Mouse (Mus musculus): ENCODE measurements around the gene Zfp628. TPM values are rescaled to one million over a fixed set of nuclear protein-coding genes. Genes with fewer than 3 reads are reported as not detected.

Gene Zfp628
- polyA plus RNA-seq, 1 experiment = 8.0 TPM

- peaks cover 19% of the 10 kb centered on the region for H3K79me2 ChIP-seq (ENCODE audit: control insufficient read depth, insufficient read depth)
- TF ChIP-seq TCF3 (IDR thresholded peaks at IDR 0.05; ENCODE audit: insufficient read length, low read depth) = no peak
- no peak for TF ChIP-seq TCF12 (IDR thresholded peaks at IDR 0.05; ENCODE audit: insufficient read depth, poor library complexity, severe bottlenecking)
- TF ChIP-seq MAX (IDR thresholded peaks at IDR 0.05; ENCODE audit: low read depth) = no peak
- no peak for TF ChIP-seq CEBPB (IDR thresholded peaks at IDR 0.05; ENCODE audit: insufficient read depth, poor library complexity, severe bottlenecking)
- TF ChIP-seq E2F4 (IDR thresholded peaks at IDR 0.05; ENCODE audit: insufficient read depth) = no peak
- no peak for TF ChIP-seq POLR2A (IDR thresholded peaks at IDR 0.05; ENCODE audit: insufficient read length, low read depth)
- no peak for TF ChIP-seq MYOG (IDR thresholded peaks at IDR 0.05; ENCODE audit: control insufficient read depth in 1 of 3, insufficient read depth in 1 of 3, insufficient read length in 2 of 3, low read depth in 2 of 3)
- TF ChIP-seq POLR2AphosphoS2 (IDR thresholded peaks at IDR 0.05; ENCODE audit: insufficient read length, low read depth) = no peak
- TF ChIP-seq MYOD1 (IDR thresholded peaks at IDR 0.05; ENCODE audit: control insufficient read depth in 1 of 3, insufficient read length in 2 of 3, low read depth in 2 of 3) = no peak
- TF ChIP-seq USF1 (IDR thresholded peaks at IDR 0.05; ENCODE audit: low read depth) = no peak
- no peak for TF ChIP-seq REST (IDR thresholded peaks at IDR 0.05; ENCODE audit: insufficient read depth, insufficient read length)
- no peak for TF ChIP-seq SRF (IDR thresholded peaks at IDR 0.05; ENCODE audit: control insufficient read depth, insufficient read length, low read depth)
- no peaks in the 10 kb centered on the region for H3K27me3 ChIP-seq (ENCODE audit: control insufficient read depth, insufficient read depth, insufficient read length)
- H3K4me3 ChIP-seq = peak overlapping the region; percentile 82
- H3K4me2 ChIP-seq (ENCODE audit: low read depth) = peak overlapping the region; percentile 75
- no peaks in the 10 kb centered on the region for H3K36me3 ChIP-seq (ENCODE audit: control insufficient read depth, insufficient read depth)
- H3ac ChIP-seq (ENCODE audit: control insufficient read depth, insufficient read length) = peak overlapping the region; percentile 78
Measured at GRCm38 (mm10) chr7:4915669-4916416, 826 bp downstream of the Zfp628 start.

- Histone ChIP-seq H3K79me2 (ENCODE audit: control insufficient read depth, insufficient read depth) (peaks cover 19% of the 10 kb centered on the region), H3K27me3 (ENCODE audit: control insufficient read depth, insufficient read depth, insufficient read length) (no peaks in the 10 kb centered on the region), H3K4me3 (no peak overlapping the region), H3ac (ENCODE audit: control insufficient read depth, insufficient read length) (no peak overlapping the region), H3K36me3 (ENCODE audit: control insufficient read depth, insufficient read depth) (no peaks in the 10 kb centered on the region), H3K4me2 (ENCODE audit: low read depth) (no peak overlapping the region)
- TF ChIP-seq POLR2A (IDR thresholded peaks at IDR 0.05; ENCODE audit: insufficient read length, low read depth) (no peak), CEBPB (IDR thresholded peaks at IDR 0.05; ENCODE audit: insufficient read depth, poor library complexity, severe bottlenecking) (no peak)
Measured at GRCm38 (mm10) chr7:4917494-4917893, 2.5 kb downstream of the Zfp628 start.

GRCm38 (mm10) chr7:4918681-4919080 is 3.7 kb downstream of the Zfp628 start:
- Histone ChIP-seq H3K79me2 (ENCODE audit: control insufficient read depth, insufficient read depth) (peaks cover 19% of the 10 kb centered on the region), H3K4me2 (ENCODE audit: low read depth) (no peak overlapping the region), H3K27me3 (ENCODE audit: control insufficient read depth, insufficient read depth, insufficient read length) (no peaks in the 10 kb centered on the region), H3K36me3 (ENCODE audit: control insufficient read depth, insufficient read depth) (no peaks in the 10 kb centered on the region), H3ac (ENCODE audit: control insufficient read depth, insufficient read length) (no peak overlapping the region), H3K4me3 (no peak overlapping the region)
- no peak for TF ChIP-seq SRF (IDR thresholded peaks at IDR 0.05; ENCODE audit: control insufficient read depth, insufficient read length, low read depth)
- TF ChIP-seq MYOD1 (IDR thresholded peaks at IDR 0.05; ENCODE audit: control insufficient read depth in 1 of 3, insufficient read length in 2 of 3, low read depth in 2 of 3) = no peak
- TF ChIP-seq MYOG (IDR thresholded peaks at IDR 0.05; ENCODE audit: control insufficient read depth in 1 of 3, insufficient read depth in 1 of 3, insufficient read length in 2 of 3, low read depth in 2 of 3) = no peak
- TF ChIP-seq CEBPB (IDR thresholded peaks at IDR 0.05; ENCODE audit: insufficient read depth, poor library complexity, severe bottlenecking) = no peak
- TF ChIP-seq TCF3 (IDR thresholded peaks at IDR 0.05; ENCODE audit: insufficient read length, low read depth) = no peak
- TF ChIP-seq REST (IDR thresholded peaks at IDR 0.05; ENCODE audit: insufficient read depth, insufficient read length) = no peak
- TF ChIP-seq POLR2AphosphoS2 (IDR thresholded peaks at IDR 0.05; ENCODE audit: insufficient read length, low read depth) = no peak
- no peak for TF ChIP-seq MAX (IDR thresholded peaks at IDR 0.05; ENCODE audit: low read depth)
- no peak for TF ChIP-seq TCF12 (IDR thresholded peaks at IDR 0.05; ENCODE audit: insufficient read depth, poor library complexity, severe bottlenecking)
- TF ChIP-seq E2F4 (IDR thresholded peaks at IDR 0.05; ENCODE audit: insufficient read depth) = no peak

GRCm38 (mm10) chr7:4919096-4919495 is 4.1 kb downstream of the Zfp628 start:
- Histone ChIP-seq H3K36me3 (ENCODE audit: control insufficient read depth, insufficient read depth) (no peaks in the 10 kb centered on the region), H3ac (ENCODE audit: control insufficient read depth, insufficient read length) (no peak overlapping the region), H3K27me3 (ENCODE audit: control insufficient read depth, insufficient read depth, insufficient read length) (no peaks in the 10 kb centered on the region), H3K79me2 (ENCODE audit: control insufficient read depth, insufficient read depth) (peaks cover 19% of the 10 kb centered on the region), H3K4me2 (ENCODE audit: low read depth) (no peak overlapping the region), H3K4me3 (no peak overlapping the region)
- TF ChIP-seq USF1 (IDR thresholded peaks at IDR 0.05; ENCODE audit: low read depth) (no peak), REST (IDR thresholded peaks at IDR 0.05; ENCODE audit: insufficient read depth, insufficient read length) (no peak), MYOG (IDR thresholded peaks at IDR 0.05; ENCODE audit: control insufficient read depth in 1 of 3, insufficient read depth in 1 of 3, insufficient read length in 2 of 3, low read depth in 2 of 3) (no peak), TCF3 (IDR thresholded peaks at IDR 0.05; ENCODE audit: insufficient read length, low read depth) (no peak), SRF (IDR thresholded peaks at IDR 0.05; ENCODE audit: control insufficient read depth, insufficient read length, low read depth) (no peak), TCF12 (IDR thresholded peaks at IDR 0.05; ENCODE audit: insufficient read depth, poor library complexity, severe bottlenecking) (no peak), E2F4 (IDR thresholded peaks at IDR 0.05; ENCODE audit: insufficient read depth) (no peak), MYOD1 (IDR thresholded peaks at IDR 0.05; ENCODE audit: control insufficient read depth in 1 of 3, insufficient read length in 2 of 3, low read depth in 2 of 3) (no peak), CEBPB (IDR thresholded peaks at IDR 0.05; ENCODE audit: insufficient read depth, poor library complexity, severe bottlenecking) (no peak), MAX (IDR thresholded peaks at IDR 0.05; ENCODE audit: low read depth) (no peak)

GRCm38 (mm10) chr7:4919971-4920370 is 5.0 kb downstream of the Zfp628 start:
- Histone ChIP-seq H3ac (ENCODE audit: control insufficient read depth, insufficient read length) (no peak overlapping the region), H3K79me2 (ENCODE audit: control insufficient read depth, insufficient read depth) (peaks cover 19% of the 10 kb centered on the region), H3K4me2 (ENCODE audit: low read depth) (no peak overlapping the region), H3K27me3 (ENCODE audit: control insufficient read depth, insufficient read depth, insufficient read length) (no peaks in the 10 kb centered on the region), H3K4me3 (no peak overlapping the region), H3K36me3 (ENCODE audit: control insufficient read depth, insufficient read depth) (no peaks in the 10 kb centered on the region)
- no peak for TF ChIP-seq MYOG (IDR thresholded peaks at IDR 0.05; ENCODE audit: control insufficient read depth in 1 of 3, insufficient read depth in 1 of 3, insufficient read length in 2 of 3, low read depth in 2 of 3)
- TF ChIP-seq MYOD1 (IDR thresholded peaks at IDR 0.05; ENCODE audit: control insufficient read depth in 1 of 3, insufficient read length in 2 of 3, low read depth in 2 of 3) = no peak
- no peak for TF ChIP-seq REST (IDR thresholded peaks at IDR 0.05; ENCODE audit: insufficient read depth, insufficient read length)
- TF ChIP-seq SRF (IDR thresholded peaks at IDR 0.05; ENCODE audit: control insufficient read depth, insufficient read length, low read depth) = no peak
- no peak for TF ChIP-seq POLR2AphosphoS2 (IDR thresholded peaks at IDR 0.05; ENCODE audit: insufficient read length, low read depth)
- no peak for TF ChIP-seq MAX (IDR thresholded peaks at IDR 0.05; ENCODE audit: low read depth)
- TF ChIP-seq CEBPB (IDR thresholded peaks at IDR 0.05; ENCODE audit: insufficient read depth, poor library complexity, severe bottlenecking) = no peak
- TF ChIP-seq TCF3 (IDR thresholded peaks at IDR 0.05; ENCODE audit: insufficient read length, low read depth) = no peak
- TF ChIP-seq USF1 (IDR thresholded peaks at IDR 0.05; ENCODE audit: low read depth) = no peak
- no peak for TF ChIP-seq TCF12 (IDR thresholded peaks at IDR 0.05; ENCODE audit: insufficient read depth, poor library complexity, severe bottlenecking)
- no peak for TF ChIP-seq E2F4 (IDR thresholded peaks at IDR 0.05; ENCODE audit: insufficient read depth)
- no peak for TF ChIP-seq POLR2A (IDR thresholded peaks at IDR 0.05; ENCODE audit: insufficient read length, low read depth)

Data from myocyte (in vitro differentiated cells).